Mouse (Mus musculus) cerebellum, adult 8-10 months (tissue): ENCODE results near the gene Gm8206.
"Not testable (repeated sequence)": the region's sequence is repeated elsewhere in the genome, so short reads cannot be mapped to it uniquely, and the experiment has no call there.

ENCODE experiments used
- DNase-seq: peaks from one replicate; pipeline ENCODE4 v3.0.0; 2022

Gm8206 gene

DNA sequence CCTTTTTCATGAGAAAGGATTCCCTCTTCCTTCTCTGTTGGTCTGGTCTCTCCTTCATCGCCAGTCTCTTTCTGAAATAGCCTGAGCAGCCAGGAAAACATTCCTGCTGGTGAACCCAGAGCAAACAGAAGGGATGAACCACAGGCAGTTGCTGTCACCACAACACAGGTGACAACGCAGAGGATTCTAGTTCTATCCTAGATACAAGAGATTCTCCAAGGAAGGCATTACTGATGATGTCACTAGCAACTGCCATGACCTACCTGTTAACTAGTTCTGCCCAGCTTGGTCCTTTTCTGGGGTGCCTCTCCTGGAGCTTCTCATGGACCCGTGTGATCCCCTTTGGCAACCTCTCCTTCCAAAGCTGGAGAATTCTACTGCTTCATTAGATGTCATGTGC lies at the start of gene Gm8206:
Gene Gm8206, minus strand, starts transcription at position 101 of the 400 bp plus-strand sequence.
- not testable (repeated sequence) for DNase-seq

DNA sequence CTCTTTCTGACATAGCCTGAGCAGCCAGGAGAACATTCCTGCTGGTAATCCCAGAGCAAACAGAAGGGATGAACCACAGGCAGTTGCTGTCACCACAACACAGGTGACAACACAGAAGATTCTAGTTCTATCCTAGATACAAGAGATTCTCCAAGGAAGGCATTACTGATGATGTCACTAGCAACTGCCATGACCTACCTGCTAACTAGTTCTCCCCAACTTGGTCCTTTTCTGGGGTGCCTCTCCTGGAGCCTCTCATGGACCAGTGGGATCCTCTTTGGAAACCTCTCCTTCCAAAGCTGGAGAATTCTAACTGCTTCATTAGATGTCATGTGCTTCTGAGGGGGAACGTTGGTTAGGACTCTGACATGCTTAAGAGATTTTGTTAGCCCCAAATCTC lies 32.0 kb upstream of the Gm8206 start, which contains the start of gene Gm3476:
Gene Gm3476, minus strand, starts transcription at position 101 of the 400 bp plus-strand sequence.
- not testable (repeated sequence) for DNase-seq

DNA sequence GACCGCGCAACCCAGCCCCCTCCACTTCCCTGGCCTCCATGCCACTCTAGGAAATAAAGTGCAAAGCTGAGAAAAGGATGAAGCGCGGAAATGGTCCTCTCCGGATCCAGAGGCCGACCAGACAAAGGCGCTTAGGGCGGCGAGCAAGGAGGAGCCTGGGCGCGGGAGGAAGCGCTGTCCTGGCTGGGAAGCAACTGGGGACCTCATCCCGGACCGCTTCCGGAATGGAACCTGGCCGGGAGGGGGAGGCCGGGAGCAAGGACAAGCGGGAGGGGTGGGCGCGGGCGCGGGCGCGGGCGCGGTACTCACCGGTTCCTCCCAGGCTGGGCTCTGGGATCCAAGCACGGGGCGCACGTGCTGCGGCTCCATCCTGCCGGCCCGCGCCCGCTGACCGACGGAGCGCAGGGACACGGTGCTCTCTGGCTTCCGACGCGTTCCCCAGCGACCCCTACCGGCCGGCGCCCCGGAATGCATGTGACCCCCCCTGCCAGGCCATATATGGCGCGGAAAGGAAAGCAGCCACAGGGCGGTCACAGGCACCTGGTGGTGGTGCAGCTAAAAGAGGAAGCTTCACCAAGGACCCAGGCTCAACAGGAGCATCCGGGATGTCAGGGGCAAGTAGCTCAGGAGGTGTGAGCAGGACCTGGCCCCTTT lies 14.7 kb upstream of the Gm8206 start, which contains the start of gene Gm3468:
Gene Gm3468, minus strand, starts transcription at position 394 of the 654 bp plus-strand sequence.
- peak; percentile 11 for DNase-seq

DNA sequence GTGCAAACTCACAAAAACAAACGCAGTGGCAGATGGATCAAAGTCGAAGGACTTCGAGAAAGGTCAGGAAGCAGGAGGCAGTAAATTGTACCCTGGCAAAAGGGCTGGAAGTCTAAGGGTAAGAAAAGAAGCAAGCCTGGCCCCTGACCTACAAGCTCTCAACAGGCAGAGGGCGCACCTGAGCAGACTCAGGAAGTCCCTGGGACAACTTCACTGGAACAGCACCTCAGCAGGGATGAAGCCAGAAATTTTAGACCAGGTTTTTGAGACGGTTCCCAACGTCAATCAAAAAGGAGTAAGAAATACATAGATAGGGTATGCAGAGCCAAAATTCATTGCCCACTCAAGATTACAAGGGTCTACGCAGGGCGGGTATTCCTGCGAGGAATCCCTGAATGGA lies 13.8 kb upstream of the Gm8206 start:
- not testable (repeated sequence) for DNase-seq

DNA sequence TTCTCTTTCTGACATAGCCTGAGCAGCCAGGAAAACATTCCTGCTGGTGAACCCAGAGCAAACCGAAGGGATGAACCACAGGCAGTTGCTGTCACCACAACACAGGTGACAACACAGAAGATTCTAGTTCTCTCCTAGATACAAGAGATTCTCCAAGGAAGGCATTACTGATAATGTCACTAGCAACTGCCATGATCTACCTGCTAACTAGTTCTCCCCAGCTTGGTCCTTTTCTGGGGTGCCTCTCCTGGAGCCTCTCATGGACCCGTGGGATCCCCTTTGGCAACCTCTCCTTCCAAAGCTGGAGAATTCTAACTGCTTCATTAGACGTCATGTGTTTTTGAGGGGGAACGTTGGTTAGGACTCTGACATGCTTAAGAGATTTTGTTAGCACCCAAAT lies 35.6 kb downstream of the Gm8206 start, which contains the start of gene Gm6337:
Gene Gm6337, minus strand, starts transcription at position 101 of the 400 bp plus-strand sequence.
- DNase-seq = not testable (repeated sequence)

DNA sequence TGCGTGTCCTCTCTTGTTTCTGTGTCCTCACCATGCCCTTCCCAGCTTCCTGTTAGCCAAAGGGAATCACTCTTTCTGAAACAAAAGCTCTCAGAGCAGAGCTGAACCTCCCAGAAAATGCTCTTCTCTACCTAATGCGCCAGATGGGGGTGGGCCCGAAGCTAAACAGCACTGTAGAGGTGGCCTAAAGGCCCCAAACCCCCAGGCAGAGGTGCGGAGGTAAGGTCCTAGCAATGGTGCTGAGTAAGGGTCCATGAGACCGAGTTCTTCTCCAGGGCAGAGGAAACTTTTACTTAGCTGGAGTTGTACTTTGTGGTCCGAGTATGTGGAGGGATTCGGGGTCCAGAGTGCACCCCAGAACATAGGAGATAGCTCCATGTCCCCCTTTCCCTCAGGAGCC lies 106.6 kb downstream of the Gm8206 start:
- DNase-seq = not testable (repeated sequence)

DNA sequence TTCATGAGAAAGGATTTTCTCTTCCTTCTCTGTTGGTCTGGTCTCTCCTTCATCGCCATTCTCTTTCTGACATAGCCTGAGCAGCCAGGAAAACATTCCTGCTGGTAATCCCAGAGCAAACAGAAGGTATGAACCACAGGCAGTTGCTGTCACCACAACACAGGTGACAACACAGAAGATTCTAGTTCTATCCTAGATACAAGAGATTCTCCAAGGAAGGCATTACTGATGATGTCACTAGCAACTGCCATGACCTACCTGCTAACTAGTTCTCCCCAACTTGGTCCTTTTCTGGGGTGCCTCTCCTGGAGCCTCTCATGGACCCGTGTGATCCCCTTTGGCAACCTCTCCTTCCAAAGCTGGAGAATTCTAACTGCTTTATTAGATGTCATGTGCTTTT lies 114.7 kb downstream of the Gm8206 start, which contains the start of gene Gm3453:
Gene Gm3453, minus strand, starts transcription at position 101 of the 400 bp plus-strand sequence.
- DNase-seq = not testable (repeated sequence)
